Mouse (Mus musculus) mesoderm, embryonic 11.5 days (tissue): ENCODE results near the gene Lrg1.

Experiments
- DNase-seq: peaks from one replicate; pipeline ENCODE4 v3.0.0-alpha.2; 2012; ENCODE audit warnings: low read depth, low spot score

Gene Lrg1

GRCm38 (mm10) chr17:56134463-56134971 is 12.7 kb upstream of the Lrg1 start:
- DNase-seq, result no peak

- DNase-seq, result no peak
Measured at GRCm38 (mm10) chr17:56133457-56134363, 11.9 kb upstream of the Lrg1 start.

- DNase-seq, result no peak
Measured at GRCm38 (mm10) chr17:56132661-56133060, 10.9 kb upstream of the Lrg1 start.

- no peak for DNase-seq
Measured at GRCm38 (mm10) chr17:56131814-56132213, 10.0 kb upstream of the Lrg1 start.

- no peak for DNase-seq
Measured at GRCm38 (mm10) chr17:56131136-56131535, 9.3 kb upstream of the Lrg1 start.

- no peak for DNase-seq
Measured at GRCm38 (mm10) chr17:56128246-56128645, 6.4 kb upstream of the Lrg1 start.

GRCm38 (mm10) chr17:56126175-56126574 is 4.4 kb upstream of the Lrg1 start:
- DNase-seq, result no peak

- DNase-seq, result no peak
Measured at GRCm38 (mm10) chr17:56125276-56125630, 3.5 kb upstream of the Lrg1 start.

- peak; percentile 80 for DNase-seq
Measured at GRCm38 (mm10) chr17:56124377-56125275, 2.8 kb upstream of the Lrg1 start.

GRCm38 (mm10) chr17:56123681-56124340 is 2.0 kb upstream of the Lrg1 start:
- DNase-seq, result no peak

- no peak for DNase-seq
Measured at GRCm38 (mm10) chr17:56123161-56123560, 1.4 kb upstream of the Lrg1 start.

GRCm38 (mm10) chr17:56119981-56120880 is 1.6 kb downstream of the Lrg1 start:
- DNase-seq, result no peak

- no peak for DNase-seq
Measured at GRCm38 (mm10) chr17:56119431-56119830, 2.4 kb downstream of the Lrg1 start.

- no peak for DNase-seq
Measured at GRCm38 (mm10) chr17:56117251-56117710, 4.5 kb downstream of the Lrg1 start, which contains the start of gene Plin5. Gene Plin5, minus strand, starts transcription at chr17:56117596.

- DNase-seq, result no peak
Measured at GRCm38 (mm10) chr17:56116193-56116592, 5.6 kb downstream of the Lrg1 start.

- no peak for DNase-seq
Measured at GRCm38 (mm10) chr17:56112743-56113142, 9.1 kb downstream of the Lrg1 start.

GRCm38 (mm10) chr17:56111864-56112263 is 9.9 kb downstream of the Lrg1 start:
- DNase-seq, result peak; percentile 86

GRCm38 (mm10) chr17:56111021-56111420 is 10.8 kb downstream of the Lrg1 start:
- DNase-seq, result no peak

- no peak for DNase-seq
Measured at GRCm38 (mm10) chr17:56110571-56110970, 11.2 kb downstream of the Lrg1 start.
